Mouse (Mus musculus): ENCODE results near the gene Erc2. TPM values are rescaled to one million over a fixed set of nuclear protein-coding genes. Genes with fewer than 3 reads are reported as not detected.

Erc2 gene
- total RNA-seq, 1 experiment from 2014 or later = 6.4 TPM

- no peak for DNase-seq
Observed at GRCm38 (mm10) chr14:28192711-28193364, 570.6 kb downstream of the Erc2 start.

- no peak for DNase-seq
Observed at GRCm38 (mm10) chr14:28203874-28204273, 581.6 kb downstream of the Erc2 start.

GRCm38 (mm10) chr14:28206303-28206702 lies 584.1 kb downstream of the Erc2 start:
- no peak for DNase-seq

GRCm38 (mm10) chr14:28225550-28225949 lies 603.3 kb downstream of the Erc2 start:
- DNase-seq = no peak

GRCm38 (mm10) chr14:28230563-28230962 lies 608.3 kb downstream of the Erc2 start:
- DNase-seq = no peak

- no peak for DNase-seq
Observed at GRCm38 (mm10) chr14:28231241-28231640, 609.0 kb downstream of the Erc2 start.

- DNase-seq = no peak
Observed at GRCm38 (mm10) chr14:28238336-28239048, 616.3 kb downstream of the Erc2 start.

GRCm38 (mm10) chr14:28240111-28240510 lies 617.9 kb downstream of the Erc2 start:
- DNase-seq = no peak

- no peak for DNase-seq
Observed at GRCm38 (mm10) chr14:28242743-28243142, 620.5 kb downstream of the Erc2 start.

GRCm38 (mm10) chr14:28243474-28243873 lies 621.2 kb downstream of the Erc2 start:
- no peak for DNase-seq

- no peak for DNase-seq
Observed at GRCm38 (mm10) chr14:28262706-28263105, 640.5 kb downstream of the Erc2 start.

- DNase-seq = no peak
Observed at GRCm38 (mm10) chr14:28267367-28267766, 645.1 kb downstream of the Erc2 start.

- no peak for DNase-seq
Observed at GRCm38 (mm10) chr14:28271846-28272245, 649.6 kb downstream of the Erc2 start.

GRCm38 (mm10) chr14:28273669-28274068 lies 651.4 kb downstream of the Erc2 start:
- DNase-seq = no peak

GRCm38 (mm10) chr14:28274826-28275225 lies 652.6 kb downstream of the Erc2 start:
- no peak for DNase-seq

- no peak for DNase-seq
Observed at GRCm38 (mm10) chr14:28278951-28279350, 656.7 kb downstream of the Erc2 start.

- DNase-seq = no peak
Observed at GRCm38 (mm10) chr14:28280376-28280775, 658.1 kb downstream of the Erc2 start.

- DNase-seq = peak; percentile 80
Observed at GRCm38 (mm10) chr14:28283319-28284095, 661.3 kb downstream of the Erc2 start.

GRCm38 (mm10) chr14:28286511-28286910 lies 664.3 kb downstream of the Erc2 start:
- peak; percentile 47 for DNase-seq

- DNase-seq = no peak
Observed at GRCm38 (mm10) chr14:28288196-28288595, 666.0 kb downstream of the Erc2 start.

- DNase-seq = no peak
Observed at GRCm38 (mm10) chr14:28288926-28289325, 666.7 kb downstream of the Erc2 start.

- no peak for DNase-seq
Observed at GRCm38 (mm10) chr14:28293921-28294320, 671.7 kb downstream of the Erc2 start.

- DNase-seq = no peak
Observed at GRCm38 (mm10) chr14:28295145-28295544, 672.9 kb downstream of the Erc2 start.
